Mouse (Mus musculus) C2C12 (cell line): ENCODE data around the gene Slamf6. TPM values are rescaled to one million over a fixed set of nuclear protein-coding genes. Genes with fewer than 3 reads are reported as not detected.

Experiments
- H3K27me3 ChIP-seq: one replicate; pipeline ENCODE4 v1.6.1; 2011; ENCODE audit not compliant: control insufficient read depth, insufficient read depth, insufficient read length
- H3K36me3 ChIP-seq: one replicate; pipeline ENCODE4 v1.6.1; 2011; ENCODE audit not compliant: control insufficient read depth, insufficient read depth
- H3K4me3 ChIP-seq: one replicate; pipeline ENCODE4 v1.5.1; 2011; ENCODE audit warnings: mild to moderate bottlenecking, control low read depth; ENCODE audit not compliant: poor library complexity, insufficient read depth, severe bottlenecking
- H3K79me2 ChIP-seq: one replicate; pipeline ENCODE4 v1.6.1; 2011; ENCODE audit not compliant: control insufficient read depth, insufficient read depth
- H3K79me3 ChIP-seq: one replicate; pipeline ENCODE4 v1.6.1; 2011; ENCODE audit warnings: low read depth, control low read depth
- H3ac ChIP-seq: one replicate; pipeline ENCODE3; 2011; ENCODE audit warnings: low read depth; ENCODE audit not compliant: control insufficient read depth, insufficient read length
- CEBPB ChIP-seq: IDR thresholded peaks from one replicate; pipeline ENCODE4 v1.6.1; 2011; ENCODE audit warnings: low read depth, mild to moderate bottlenecking, control low read depth, moderate library complexity
- CTCF ChIP-seq: IDR thresholded peaks from one replicate; pipeline ENCODE4 v1.5.1; 2011; ENCODE audit not compliant: control insufficient read depth, insufficient read depth, insufficient read length
- FOSL1 ChIP-seq: IDR thresholded peaks from one replicate; pipeline ENCODE4 v1.8.0; 2011; ENCODE audit warnings: mild to moderate bottlenecking, low read length; ENCODE audit not compliant: poor library complexity, insufficient read depth, severe bottlenecking
- MAX ChIP-seq: IDR thresholded peaks from one replicate; pipeline ENCODE4 v1.6.1; 2011; ENCODE audit warnings: mild to moderate bottlenecking, control low read depth
- MYOD1 ChIP-seq: IDR thresholded peaks from one replicate; pipeline ENCODE4 v1.6.1; 2011; ENCODE audit warnings: low read depth; ENCODE audit not compliant: control insufficient read depth, insufficient read length
- MYOG ChIP-seq: IDR thresholded peaks from one replicate; pipeline ENCODE4 v1.6.1; 2011; ENCODE audit not compliant: control insufficient read depth, insufficient read length; ENCODE audit errors: extremely low read depth
- USF1 ChIP-seq: IDR thresholded peaks from one replicate; pipeline ENCODE4 v1.6.1; 2011; ENCODE audit warnings: low read depth, mild to moderate bottlenecking, control low read depth, moderate library complexity
- polyA plus RNA-seq: library from polyadenylated mRNA; unstranded; fragments of >200 nt; fragmentation: generic; extraction: Trizol; gene quantifications from one replicate; pipeline ENCODE4 v1.2.1, GENCODE M21; 2012; ENCODE audit warnings: missing spikeins

Slamf6 gene
- polyA plus RNA-seq, 1 experiment = not detected

DNA sequence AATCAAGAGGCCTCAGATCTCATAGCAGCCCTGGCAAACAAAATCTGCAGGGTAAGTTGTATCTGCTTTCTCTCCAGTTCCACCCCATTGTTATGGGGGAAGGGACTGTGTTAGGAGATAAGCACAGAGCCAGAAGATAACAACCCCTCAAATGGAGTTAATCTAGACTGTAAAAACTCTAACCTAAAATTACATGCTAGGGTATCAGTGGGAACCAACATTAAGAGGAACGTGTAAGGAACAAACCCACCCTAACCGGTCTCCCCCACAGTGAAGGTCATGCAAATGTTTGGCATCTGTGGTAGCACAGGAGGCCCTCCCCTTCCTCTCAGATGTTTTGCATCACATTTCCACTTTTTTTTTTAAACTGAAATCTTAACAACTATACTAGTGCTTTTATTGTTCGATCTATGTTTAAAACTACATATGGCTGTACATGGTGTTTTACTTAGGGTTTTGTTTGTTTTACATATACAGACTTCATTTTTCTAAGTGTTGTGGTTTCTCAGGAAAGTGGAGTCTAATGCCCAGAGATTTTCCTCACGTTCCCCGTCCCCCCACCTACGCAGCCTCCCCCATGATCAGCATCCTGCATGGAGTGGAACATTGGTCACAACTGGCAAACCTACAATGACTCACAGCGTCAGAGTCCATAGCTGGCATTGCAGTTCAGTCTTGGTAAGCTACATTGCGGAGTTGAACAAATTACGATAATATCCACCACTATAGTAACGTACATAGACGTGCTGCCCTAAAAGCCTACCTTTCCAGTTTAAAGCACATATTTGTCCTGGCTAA is 77.8 kb downstream of the Slamf6 start:
- Histone ChIP-seq H3K27me3 (no peaks in the 10 kb centered on the region), H3K4me3 (no peak overlapping the region), H3K79me3 (no peaks in the 10 kb centered on the region), H3ac (no peak overlapping the region), H3K79me2 (no peaks in the 10 kb centered on the region), H3K36me3 (no peaks in the 10 kb centered on the region)
- TF ChIP-seq MAX (no peak), USF1 (no peak), CTCF (no peak), FOSL1 (no peak), MYOD1 (no peak)

GRCm38 (mm10) chr1:171996701-171997100 is 79.4 kb downstream of the Slamf6 start:
- Histone ChIP-seq H3K36me3 (no peaks in the 10 kb centered on the region), H3K79me2 (no peaks in the 10 kb centered on the region), H3K4me3 (no peak overlapping the region), H3K79me3 (no peaks in the 10 kb centered on the region), H3ac (no peak overlapping the region), H3K27me3 (no peaks in the 10 kb centered on the region)
- TF ChIP-seq MYOD1 (no peak), USF1 (no peak), MYOG (no peak), FOSL1 (no peak), CEBPB (no peak), CTCF (no peak), MAX (no peak)

DNA sequence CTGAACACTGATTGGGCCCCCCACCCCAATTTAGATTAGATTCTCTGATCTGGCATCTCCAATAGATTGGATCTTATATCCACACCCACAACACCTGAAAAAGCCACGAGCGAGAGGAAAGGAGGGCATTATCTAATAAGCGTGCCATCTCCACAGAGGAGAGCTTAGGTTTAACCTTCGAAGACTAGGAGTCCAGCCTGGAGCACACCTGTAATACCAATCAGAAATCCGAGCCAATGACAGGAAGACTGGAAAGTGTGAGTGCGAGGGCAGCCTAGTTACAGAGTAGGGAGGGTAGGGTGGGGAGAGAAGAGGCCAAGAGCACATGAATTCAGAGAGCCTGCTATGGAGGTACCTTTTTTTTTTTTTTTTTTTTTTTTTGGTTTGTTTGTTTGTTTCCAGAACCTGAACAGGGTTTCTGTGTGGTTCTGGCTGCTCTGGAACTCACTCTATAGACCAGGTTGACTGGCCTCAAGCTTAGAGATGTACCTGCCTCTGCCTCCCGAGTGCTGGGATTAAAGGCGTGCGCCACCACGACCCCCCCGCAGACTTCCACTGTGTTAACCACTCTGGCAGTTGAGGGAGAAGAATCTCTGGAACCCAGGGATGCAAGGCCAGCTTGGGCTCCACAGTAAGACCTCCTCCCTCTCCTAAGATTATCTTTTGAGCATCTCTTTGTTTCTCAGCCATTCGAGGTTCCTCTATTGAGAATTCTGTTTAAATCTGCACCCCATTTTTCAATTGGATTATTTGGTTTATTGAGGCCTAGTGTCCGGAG is 81.7 kb downstream of the Slamf6 start:
- no peaks in the 10 kb centered on the region for H3K79me2 ChIP-seq
- H3K36me3 ChIP-seq = no peaks in the 10 kb centered on the region
- no peaks in the 10 kb centered on the region for H3K79me3 ChIP-seq
- TF ChIP-seq CTCF = no peak
- TF ChIP-seq FOSL1 = no peak
- no peak for TF ChIP-seq MAX
- TF ChIP-seq MYOD1 = no peak
- no peak for TF ChIP-seq USF1
- no peak overlapping the region for H3ac ChIP-seq
- no peaks in the 10 kb centered on the region for H3K27me3 ChIP-seq
- no peak overlapping the region for H3K4me3 ChIP-seq

DNA sequence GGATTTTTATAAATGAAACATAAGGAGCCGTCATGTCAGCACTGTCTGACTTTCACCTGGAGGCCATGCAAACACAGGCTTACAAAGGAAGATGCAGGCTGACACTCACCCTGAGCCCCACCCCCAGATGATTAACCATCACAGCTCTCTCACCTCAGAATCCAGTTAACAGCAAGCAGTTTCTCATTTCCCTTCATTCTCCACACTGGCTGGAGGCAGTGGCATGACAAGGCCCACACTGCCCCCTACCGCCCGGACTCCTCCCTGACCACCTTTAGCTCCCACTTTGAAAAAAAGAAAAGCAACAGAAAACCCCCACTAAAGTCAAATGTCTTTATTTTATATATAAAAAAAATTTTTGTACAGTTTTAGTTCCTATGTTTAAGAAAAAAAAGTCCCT is 83.3 kb downstream of the Slamf6 start:
- Histone ChIP-seq H3K27me3 (no peaks in the 10 kb centered on the region), H3K4me3 (no peak overlapping the region), H3K79me2 (no peaks in the 10 kb centered on the region), H3ac (no peak overlapping the region), H3K36me3 (no peaks in the 10 kb centered on the region), H3K79me3 (no peaks in the 10 kb centered on the region)
- TF ChIP-seq MYOG = no peak
- TF ChIP-seq MAX = no peak
- peak; percentile 32 for TF ChIP-seq CTCF
- no peak for TF ChIP-seq USF1
- TF ChIP-seq MYOD1 = no peak

- no peak overlapping the region for H3K4me3 ChIP-seq
- TF ChIP-seq MYOG = no peak
- TF ChIP-seq FOSL1 = no peak
- no peak for TF ChIP-seq MAX
- TF ChIP-seq CEBPB = no peak
- no peak for TF ChIP-seq MYOD1
- TF ChIP-seq USF1 = no peak
- TF ChIP-seq CTCF = no peak
- no peak overlapping the region for H3ac ChIP-seq
- no peaks in the 10 kb centered on the region for H3K79me3 ChIP-seq
- no peaks in the 10 kb centered on the region for H3K36me3 ChIP-seq
- no peaks in the 10 kb centered on the region for H3K27me3 ChIP-seq
- no peaks in the 10 kb centered on the region for H3K79me2 ChIP-seq
Observed at GRCm38 (mm10) chr1:172001665-172002064, 84.3 kb downstream of the Slamf6 start.

Other genes with a start within 250 kb of the Slamf6 start
- not detected for gene Cd48, start 235.5 kb upstream of the Slamf6 start, polyA plus RNA-seq
- gene Slamf1, start 150.4 kb upstream of the Slamf6 start, polyA plus RNA-seq = not detected
- gene Cd84, start 77.8 kb upstream of the Slamf6 start, polyA plus RNA-seq = not detected
- gene Gm10521, start 21.9 kb upstream of the Slamf6 start, polyA plus RNA-seq = not detected
- 5.7 TPM for gene Vangl2, start 110.9 kb downstream of the Slamf6 start, polyA plus RNA-seq
- not detected for gene Nhlh1, start 140.1 kb downstream of the Slamf6 start, polyA plus RNA-seq
- gene Copa, start 165.0 kb downstream of the Slamf6 start, polyA plus RNA-seq = 113 TPM
- gene Ncstn, start 165.3 kb downstream of the Slamf6 start, polyA plus RNA-seq = 40.8 TPM
- gene Pex19, start 209.2 kb downstream of the Slamf6 start, polyA plus RNA-seq = 79.6 TPM
- 37.6 TPM for gene Dcaf8, start 230.6 kb downstream of the Slamf6 start, polyA plus RNA-seq